Mouse (Mus musculus) lung, embryonic 16.5 days (tissue): ENCODE measurements around the gene Inka2. TPM values are rescaled to one million over a fixed set of nuclear protein-coding genes. Genes with fewer than 3 reads are reported as not detected.

ENCODE experiments used
- ATAC-seq: fragments of 200-750 bp; cut with Nextera tagmentation; 2 replicates; pipeline ENCODE4 v1.8.0; 2017; ENCODE audit warnings: low read depth, mild to moderate bottlenecking, moderate library complexity
- H3K27ac ChIP-seq: fragments of 300-500 bp; sonication (generic); 2 replicates; pipeline ENCODE4 v1.5.1; 2014; ENCODE audit warnings: mild to moderate bottlenecking, control low read depth, low read length
- H3K27me3 ChIP-seq: fragments of 300-500 bp; sonication (generic); 2 replicates; pipeline ENCODE4 v1.6.1; 2014; ENCODE audit warnings: low read depth, low read length, mixed read lengths; ENCODE audit not compliant: control insufficient read depth, insufficient read depth
- H3K36me3 ChIP-seq: fragments of 300-500 bp; sonication (generic); 2 replicates; pipeline ENCODE4 v1.6.1; 2014; ENCODE audit warnings: low read length; ENCODE audit not compliant: control insufficient read depth, insufficient read depth
- H3K4me1 ChIP-seq: fragments of 300-500 bp; sonication (generic); replicated peaks from 2 replicates; pipeline ENCODE4 v1.6.1; 2014; ENCODE audit warnings: low read length, mixed read lengths; ENCODE audit not compliant: control insufficient read depth, insufficient read depth
- H3K4me2 ChIP-seq: fragments of 300-500 bp; sonication (generic); 2 replicates; pipeline ENCODE4 v1.6.1; 2014; ENCODE audit warnings: low read depth, low read length, control low read depth
- H3K4me3 ChIP-seq: fragments of 300-500 bp; sonication (generic); 2 replicates; pipeline ENCODE4 v1.5.1; 2014; ENCODE audit warnings: mild to moderate bottlenecking, low read length, control low read depth
- H3K9ac ChIP-seq: fragments of 300-500 bp; sonication (generic); 2 replicates; pipeline ENCODE4 v1.6.1; 2014; ENCODE audit warnings: low read length, control low read depth
- H3K9me3 ChIP-seq: fragments of 300-500 bp; sonication (generic); 2 replicates; pipeline ENCODE4 v1.6.1; 2016; ENCODE audit warnings: low read length; ENCODE audit not compliant: control insufficient read depth
- WGBS: fragments of 180-500 bp; shearing (Covaris S2); extraction: QIAGEN DNeasy Blood & Tissue Kit; methylation state at CpG from one replicate; pipeline ENCODE4 v1.1.7; 2014; 5-methylcytosine and 5-hydroxymethylcytosine counted together
- polyA plus RNA-seq: library from polyadenylated mRNA; unstranded; fragments of >200 nt; fragmentation: Nextera tagmentation; extraction: Ambion mirVana; gene quantifications from 2 replicates; pipeline ENCODE4 v1.2.1, GENCODE M21; 2015

The Inka2 gene
- polyA plus RNA-seq, 1 experiment from 2014 or later: 2.5 TPM

GRCm38 (mm10) chr3:105706366-105707020 lies 2.1 kb downstream of the Inka2 start:
- Histone ChIP-seq H3K27ac (peak overlapping the region; percentile 3; the same call in 1 of the 2 replicates), H3K4me3 (peak overlapping the region; percentile 63; the same call in 1 of the 2 replicates), H3K4me2 (peak overlapping the region; percentile 99), H3K9ac (no peak overlapping the region), H3K27me3 (no peaks in the 10 kb centered on the region), H3K4me1 (peaks cover 34% of the 10 kb centered on the region), H3K9me3 (no peaks in the 10 kb centered on the region), H3K36me3 (no peaks in the 10 kb centered on the region)
- 37% methylated on average over 4 of the region's 4 CpGs for WGBS
- 0 out of 2 replicates have a peak, but pooled peaks have one; percentile 13 for ATAC-seq

GRCm38 (mm10) chr3:105707590-105707989 lies 3.2 kb downstream of the Inka2 start:
- Histone ChIP-seq H3K9me3 (no peaks in the 10 kb centered on the region), H3K4me3 (no peak overlapping the region), H3K36me3 (no peaks in the 10 kb centered on the region), H3K27ac (no peak overlapping the region), H3K9ac (no peak overlapping the region), H3K4me2 (no peak overlapping the region), H3K4me1 (peaks cover 34% of the 10 kb centered on the region), H3K27me3 (no peaks in the 10 kb centered on the region)
- 31% methylated on average over 7 of the region's 7 CpGs for WGBS
- no peak for ATAC-seq

- no peak overlapping the region for H3K27ac ChIP-seq
Observed at GRCm38 (mm10) chr3:105710246-105710645, 5.8 kb downstream of the Inka2 start.

GRCm38 (mm10) chr3:105711741-105712140 lies 7.3 kb downstream of the Inka2 start:
- peak; percentile 54; the same call in 1 of the 2 replicates for ATAC-seq
- H3K27me3 ChIP-seq: no peaks in the 10 kb centered on the region
- no peaks in the 10 kb centered on the region for H3K9me3 ChIP-seq
- H3K27ac ChIP-seq: no peak overlapping the region
- no peaks in the 10 kb centered on the region for H3K36me3 ChIP-seq
- 63% methylated on average over 7 of the region's 7 CpGs for WGBS
- H3K9ac ChIP-seq: no peak overlapping the region
- H3K4me3 ChIP-seq: no peak overlapping the region
- H3K4me2 ChIP-seq: no peak overlapping the region
- peaks cover 20% of the 10 kb centered on the region for H3K4me1 ChIP-seq

More at GRCm38 (mm10) chr3:105710246-105710645, 5.8 kb downstream of the Inka2 start:
- WGBS: 38% methylated on average over 6 of the region's 6 CpGs
- Histone ChIP-seq H3K4me2 (no peak overlapping the region), H3K4me1 (peaks cover 35% of the 10 kb centered on the region), H3K9me3 (no peaks in the 10 kb centered on the region), H3K27me3 (no peaks in the 10 kb centered on the region), H3K9ac (no peak overlapping the region), H3K36me3 (no peaks in the 10 kb centered on the region), H3K4me3 (no peak overlapping the region)
- ATAC-seq: peak; percentile 50; the same call in 1 of the 2 replicates

GRCm38 (mm10) chr3:105712827-105713226 lies 8.4 kb downstream of the Inka2 start:
- no peaks in the 10 kb centered on the region for H3K9me3 ChIP-seq
- no peak for ATAC-seq
- H3K27ac ChIP-seq: no peak overlapping the region
- H3K9ac ChIP-seq: no peak overlapping the region
- no peak overlapping the region for H3K4me2 ChIP-seq
- H3K4me1 ChIP-seq: peaks cover 15% of the 10 kb centered on the region
- H3K36me3 ChIP-seq: no peaks in the 10 kb centered on the region
- no peak overlapping the region for H3K4me3 ChIP-seq
- no peaks in the 10 kb centered on the region for H3K27me3 ChIP-seq

- 29% methylated on average over 8 of the region's 8 CpGs for WGBS
- Histone ChIP-seq H3K4me2 (no peak overlapping the region), H3K27ac (no peak overlapping the region), H3K4me3 (no peak overlapping the region), H3K36me3 (no peaks in the 10 kb centered on the region), H3K9ac (no peak overlapping the region), H3K27me3 (no peaks in the 10 kb centered on the region), H3K9me3 (no peaks in the 10 kb centered on the region), H3K4me1 (peaks cover 13% of the 10 kb centered on the region)
- ATAC-seq: no peak
Observed at GRCm38 (mm10) chr3:105714091-105714819, 9.9 kb downstream of the Inka2 start.

GRCm38 (mm10) chr3:105714820-105715167 lies 10.4 kb downstream of the Inka2 start:
- ATAC-seq: no peak
- Histone ChIP-seq H3K9ac (no peak overlapping the region), H3K27ac (no peak overlapping the region), H3K4me3 (no peak overlapping the region), H3K36me3 (no peaks in the 10 kb centered on the region), H3K4me1 (peaks cover 13% of the 10 kb centered on the region), H3K27me3 (no peaks in the 10 kb centered on the region), H3K9me3 (no peaks in the 10 kb centered on the region), H3K4me2 (no peak overlapping the region)

- H3K27me3 ChIP-seq: no peaks in the 10 kb centered on the region
- ATAC-seq: no peak
- H3K9me3 ChIP-seq: no peaks in the 10 kb centered on the region
- H3K4me2 ChIP-seq: no peak overlapping the region
- H3K4me1 ChIP-seq: peaks cover 7% of the 10 kb centered on the region; the same call in 1 of the 2 replicates
- no peak overlapping the region for H3K9ac ChIP-seq
- WGBS: 64% methylated on average over 18 of the region's 18 CpGs
- H3K36me3 ChIP-seq: no peaks in the 10 kb centered on the region
- H3K27ac ChIP-seq: no peak overlapping the region
- no peak overlapping the region for H3K4me3 ChIP-seq
Observed at GRCm38 (mm10) chr3:105716353-105717000, 12.1 kb downstream of the Inka2 start.

GRCm38 (mm10) chr3:105717856-105718555 lies 13.6 kb downstream of the Inka2 start:
- Histone ChIP-seq H3K9ac (no peak overlapping the region), H3K9me3 (no peaks in the 10 kb centered on the region), H3K27ac (no peak overlapping the region), H3K27me3 (no peaks in the 10 kb centered on the region), H3K4me2 (no peak overlapping the region), H3K4me1 (peaks cover 7% of the 10 kb centered on the region; the same call in 1 of the 2 replicates), H3K4me3 (no peak overlapping the region), H3K36me3 (no peaks in the 10 kb centered on the region)
- ATAC-seq: no peak
- 66% methylated on average over 11 of the region's 11 CpGs for WGBS
